Mouse (Mus musculus) limb, embryonic 12.5 days (tissue): ENCODE measurements around the gene Sorbs1. TPM values are rescaled to one million over a fixed set of nuclear protein-coding genes. Genes with fewer than 3 reads are reported as not detected.

Source experiments
- polyA plus RNA-seq: library from polyadenylated mRNA; unstranded; fragments of >200 nt; fragmentation: Nextera tagmentation; extraction: Ambion mirVana; gene quantifications from 2 replicates; pipeline ENCODE4 v1.2.1, GENCODE M21; 2016

The Sorbs1 gene
- polyA plus RNA-seq, 1 experiment from 2014 or later = 37.3 TPM

Other genes starting within 250 kb of the Sorbs1 start
- gene Pdlim1, start 241.9 kb downstream of the Sorbs1 start, polyA plus RNA-seq = 89.9 and 92.1 TPM in 2 replicates
- 83.2 and 86.5 TPM in 2 replicates for gene Aldh18a1, start 74.7 kb upstream of the Sorbs1 start, polyA plus RNA-seq
- gene Tctn3, start 98.5 kb upstream of the Sorbs1 start, polyA plus RNA-seq = 12.6 and 13.6 TPM in 2 replicates
- 5.4 and 6.5 TPM in 2 replicates for gene Entpd1, start 98.6 kb upstream of the Sorbs1 start, polyA plus RNA-seq
- gene Cc2d2b, start 235.0 kb upstream of the Sorbs1 start, polyA plus RNA-seq = 0.05 and 0.08 TPM in 2 replicates